In the genomic region with DNA sequence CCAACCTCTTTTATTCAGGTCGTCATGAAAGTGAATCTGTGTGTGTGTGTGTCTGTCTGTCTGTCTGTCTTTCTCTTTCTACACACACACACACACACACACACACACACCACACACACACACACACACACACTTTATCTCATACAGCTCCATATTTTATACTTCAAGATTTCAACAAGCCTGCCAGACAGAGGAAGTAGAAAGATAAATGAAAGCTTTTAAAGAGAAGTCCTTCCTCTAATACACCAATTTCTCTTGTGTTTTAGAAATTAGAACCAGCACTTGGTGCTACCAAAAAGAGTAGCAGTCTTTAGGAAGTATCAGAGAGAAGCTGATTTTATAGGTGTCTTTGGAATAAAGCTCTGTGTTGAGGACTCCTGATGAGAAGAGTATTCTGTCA, we compare ENCODE assay signal across 17 mouse cellular contexts. TPM values are rescaled to one million over a fixed set of nuclear protein-coding genes. Genes with fewer than 3 reads are reported as not detected.
DNase-seq lines count a peak whose midpoint lies in the region; ATAC-seq and TF ChIP-seq lines count a peak whose summit lies in the region.
"Had no signal": no experiment of that assay in that cellular context is flagged by ENCODE, and none has a peak within 500 bp of the region (broad histone marks: within the 10 kb centered on the region; RNA-seq: fewer than 3 reads in every experiment).

No protein-coding gene starts in this region.

- ATAC-seq in heart, embryonic 15.5 days (replicated peaks; ENCODE audit: insufficient number of reproducible peaks, insufficient read depth, low FRiP score, low read depth): 0 out of 2 replicates have a peak, but pooled peaks have one; percentile 26
- ATAC-seq in lung, embryonic 16.5 days (ENCODE audit: low read depth): no peak
- ATAC-seq in limb, embryonic 14.5 days (ENCODE audit: low FRiP score, low read depth): no peak
- ATAC-seq in stomach, embryonic 15.5 days (ENCODE audit: insufficient read depth, low FRiP score, low read depth): no peak
- ATAC-seq in neural tube, embryonic 15.5 days (ENCODE audit: low FRiP score): no peak
- no peak for ATAC-seq in forebrain, embryonic 14.5 days

- peaks cover 56% of the 10 kb centered on the region for H3K4me1 ChIP-seq in heart, embryonic 15.5 days (replicated peaks)
- peaks cover 28% of the 10 kb centered on the region for H3K4me1 ChIP-seq in lung, embryonic 16.5 days (replicated peaks; ENCODE audit: control insufficient read depth, insufficient read depth, low read length)
- peaks cover 22% of the 10 kb centered on the region for H3K4me1 ChIP-seq in limb, embryonic 14.5 days (ENCODE audit: control insufficient read depth, insufficient read depth, low read length)
- peaks cover 17% of the 10 kb centered on the region; the same call in 1 of the 2 replicates for H3K4me1 ChIP-seq in stomach, embryonic 15.5 days
- H3K4me1 ChIP-seq in neural tube, embryonic 15.5 days: 0 out of 2 replicates have a peak, but pooled peaks cover 2% of the 10 kb centered on the region
- H3K4me1 ChIP-seq in forebrain, embryonic 14.5 days (ENCODE audit: control insufficient read depth, insufficient read depth, low read length): no peaks in the 10 kb centered on the region
- H3K4me1 ChIP-seq: forebrain, embryonic 12.5 days had no signal

- intact Hi-C loops in heart, postnatal 10 days (cut with DNase I): no loop called here

- H3K4me3 ChIP-seq in heart, embryonic 15.5 days: no peak overlapping the region
- H3K4me3 ChIP-seq in lung, embryonic 16.5 days (ENCODE audit: low read length): no peak overlapping the region
- no peak overlapping the region for H3K4me3 ChIP-seq in limb, embryonic 14.5 days (replicated peaks; ENCODE audit: low read length)
- H3K4me3 ChIP-seq in stomach, embryonic 15.5 days (replicated peaks): no peak overlapping the region
- H3K4me3 ChIP-seq in neural tube, embryonic 15.5 days (replicated peaks): no peak overlapping the region
- H3K4me3 ChIP-seq in forebrain, embryonic 14.5 days (ENCODE audit: low read depth, low read length): no peak overlapping the region
- H3K4me3 ChIP-seq: embryonic facial prominence, embryonic 13.5 days; forebrain, embryonic 12.5 days; limb, embryonic 12.5 days had no signal

- no peak for TF ChIP-seq POLR2A in limb, embryonic 14.5 days (IDR thresholded peaks at IDR 0.05; ENCODE audit: borderline replicate concordance, extremely low read depth, insufficient read depth, insufficient read length)

- no peak for DNase-seq in heart, postnatal 10 days
- no peak for DNase-seq in lung, adult 18-20 months
- no peak for DNase-seq in limb, embryonic 14.5 days (ENCODE audit: low spot score)
- DNase-seq in forebrain, embryonic 14.5 days (ENCODE audit: low spot score): no peak
- DNase-seq: adrenal gland, postnatal 10 days; cerebellum, adult 18-20 months; kidney, adult 9 months; retina, postnatal 1 day; thymus, postnatal 36 days had no signal

- no peaks in the 10 kb centered on the region for H3K36me3 ChIP-seq in heart, embryonic 15.5 days
- H3K36me3 ChIP-seq in lung, embryonic 16.5 days (ENCODE audit: control insufficient read depth, insufficient read depth, low read length): no peaks in the 10 kb centered on the region
- no peaks in the 10 kb centered on the region for H3K36me3 ChIP-seq in limb, embryonic 14.5 days (ENCODE audit: control insufficient read depth, insufficient read depth, low read length)
- no peaks in the 10 kb centered on the region for H3K36me3 ChIP-seq in stomach, embryonic 15.5 days
- no peaks in the 10 kb centered on the region for H3K36me3 ChIP-seq in neural tube, embryonic 15.5 days
- H3K36me3 ChIP-seq in forebrain, embryonic 14.5 days (ENCODE audit: control insufficient read depth, insufficient read depth, low read length): no peaks in the 10 kb centered on the region
- H3K36me3 ChIP-seq: embryonic facial prominence, embryonic 13.5 days; forebrain, embryonic 12.5 days; limb, embryonic 12.5 days had no signal

- H3K9ac ChIP-seq in heart, embryonic 15.5 days: no peak overlapping the region
- no peak overlapping the region for H3K9ac ChIP-seq in lung, embryonic 16.5 days (ENCODE audit: low read length)
- no peak overlapping the region for H3K9ac ChIP-seq in limb, embryonic 14.5 days (ENCODE audit: low read depth, low read length, severe bottlenecking)
- H3K9ac ChIP-seq in stomach, embryonic 15.5 days: no peak overlapping the region
- H3K9ac ChIP-seq in neural tube, embryonic 15.5 days (replicated peaks): no peak overlapping the region
- no peak overlapping the region for H3K9ac ChIP-seq in forebrain, embryonic 14.5 days (ENCODE audit: low read length)
- H3K9ac ChIP-seq: forebrain, embryonic 12.5 days; limb, embryonic 12.5 days had no signal

- H3K27me3 ChIP-seq in heart, embryonic 15.5 days: no peaks in the 10 kb centered on the region
- no peaks in the 10 kb centered on the region for H3K27me3 ChIP-seq in lung, embryonic 16.5 days (ENCODE audit: control insufficient read depth, insufficient read depth, low read depth, low read length)
- H3K27me3 ChIP-seq in limb, embryonic 14.5 days (ENCODE audit: control insufficient read depth, insufficient read depth, low read length): no peaks in the 10 kb centered on the region
- no peaks in the 10 kb centered on the region for H3K27me3 ChIP-seq in stomach, embryonic 15.5 days (replicated peaks)
- no peaks in the 10 kb centered on the region for H3K27me3 ChIP-seq in neural tube, embryonic 15.5 days (replicated peaks)
- no peaks in the 10 kb centered on the region for H3K27me3 ChIP-seq in forebrain, embryonic 14.5 days (replicated peaks; ENCODE audit: control insufficient read depth, insufficient read depth, low read length)
- H3K27me3 ChIP-seq: embryonic facial prominence, embryonic 13.5 days; forebrain, embryonic 12.5 days; limb, embryonic 12.5 days had no signal

- peak overlapping the region; percentile 81 for H3K27ac ChIP-seq in heart, embryonic 15.5 days
- peak overlapping the region; percentile 21 for H3K27ac ChIP-seq in lung, embryonic 16.5 days (ENCODE audit: low read length)
- H3K27ac ChIP-seq in limb, embryonic 14.5 days (replicated peaks; ENCODE audit: low read depth, low read length): peak overlapping the region; percentile 8
- peak overlapping the region; percentile 28; the same call in 1 of the 2 replicates for H3K27ac ChIP-seq in stomach, embryonic 15.5 days
- H3K27ac ChIP-seq in neural tube, embryonic 15.5 days (replicated peaks): no peak overlapping the region; the same call in 1 of the 2 replicates
- no peak overlapping the region for H3K27ac ChIP-seq in forebrain, embryonic 14.5 days (ENCODE audit: low read depth, low read length)
- H3K27ac ChIP-seq: embryonic facial prominence, embryonic 13.5 days; forebrain, embryonic 12.5 days; limb, embryonic 12.5 days had no signal

- WGBS in heart, embryonic 15.5 days: 8% methylated on average over 1 of the region's 1 CpGs
- WGBS in lung, embryonic 16.5 days: 27% methylated on average over 1 of the region's 1 CpGs
- WGBS in limb, embryonic 14.5 days: 9% methylated on average over 1 of the region's 1 CpGs
- 21% methylated on average over 1 of the region's 1 CpGs for WGBS in stomach, embryonic 15.5 days
- WGBS in neural tube, embryonic 15.5 days: 20% methylated on average over 1 of the region's 1 CpGs
- WGBS in forebrain, embryonic 14.5 days: 38% methylated on average over 1 of the region's 1 CpGs

- no peaks in the 10 kb centered on the region for H3K9me3 ChIP-seq in heart, embryonic 15.5 days (replicated peaks)
- no peaks in the 10 kb centered on the region for H3K9me3 ChIP-seq in lung, embryonic 16.5 days (ENCODE audit: control insufficient read depth, low read length)
- no peaks in the 10 kb centered on the region for H3K9me3 ChIP-seq in limb, embryonic 14.5 days (ENCODE audit: control insufficient read depth, low read length)
- no peaks in the 10 kb centered on the region for H3K9me3 ChIP-seq in stomach, embryonic 15.5 days
- no peaks in the 10 kb centered on the region for H3K9me3 ChIP-seq in neural tube, embryonic 15.5 days (replicated peaks)
- H3K9me3 ChIP-seq in forebrain, embryonic 14.5 days (replicated peaks; ENCODE audit: control insufficient read depth, low read length): no peaks in the 10 kb centered on the region
- H3K9me3 ChIP-seq: embryonic facial prominence, embryonic 13.5 days; forebrain, embryonic 12.5 days; G1E; limb, embryonic 12.5 days had no signal

- peak overlapping the region; percentile 53 for H3K4me2 ChIP-seq in heart, embryonic 15.5 days
- H3K4me2 ChIP-seq in lung, embryonic 16.5 days (ENCODE audit: low read depth, low read length): no peak overlapping the region
- no peak overlapping the region for H3K4me2 ChIP-seq in limb, embryonic 14.5 days (replicated peaks; ENCODE audit: low read depth, low read length, severe bottlenecking)
- H3K4me2 ChIP-seq in stomach, embryonic 15.5 days: no peak overlapping the region
- no peak overlapping the region for H3K4me2 ChIP-seq in neural tube, embryonic 15.5 days
- no peak overlapping the region for H3K4me2 ChIP-seq in forebrain, embryonic 14.5 days (ENCODE audit: low read length)
- H3K4me2 ChIP-seq: embryonic facial prominence, embryonic 13.5 days; forebrain, embryonic 12.5 days; limb, embryonic 12.5 days had no signal

RNA-seq across cellular contexts. Expression of a gene that starts 9.7 kb away (rescaled TPM):
- 82.2 and 89.1 TPM in 2 replicates for polyA plus RNA-seq in heart, embryonic 15.5 days (2015; fragmentation: Nextera tagmentation; extraction: Ambion mirVana)
- total RNA-seq in heart, postnatal 10 days (2021): 100 to 1,000 TPM; 172 to 180 TPM
- polyA plus RNA-seq in lung, embryonic 16.5 days (2015; fragmentation: Nextera tagmentation; extraction: Ambion mirVana): 70.5 and 72.3 TPM in 2 replicates
- 67.4 and 69.9 TPM in 2 replicates for polyA plus RNA-seq in limb, embryonic 14.5 days (2012; rRNA removed)
- polyA plus RNA-seq in limb, embryonic 14.5 days (2014; fragmentation: Nextera tagmentation; extraction: Ambion mirVana): 62.4 and 64.1 TPM in 2 replicates
- polyA plus RNA-seq in stomach, embryonic 15.5 days (2015; fragmentation: Nextera tagmentation; extraction: Ambion mirVana): 74.4 and 83.2 TPM in 2 replicates
- 17.5 and 23.3 TPM in 2 replicates for polyA plus RNA-seq in neural tube, embryonic 15.5 days (2015; fragmentation: Nextera tagmentation; extraction: Ambion mirVana)
- 8.4 and 9.3 TPM in 2 replicates for polyA plus RNA-seq in forebrain, embryonic 14.5 days (2014; fragmentation: Nextera tagmentation; extraction: Ambion mirVana)

Comparison
In these comparisons a context has a peak if more than half of its experiments do, and no peak if none do; other contexts are left out.
1. H3K27ac ChIP-seq: peak in heart, embryonic 15.5 days (single experiment), lung, embryonic 16.5 days (single experiment), limb, embryonic 14.5 days (single experiment) and stomach, embryonic 15.5 days (single experiment); none in neural tube, embryonic 15.5 days (single experiment) and forebrain, embryonic 14.5 days (single experiment).